Mouse (Mus musculus): Measurements from ENCODE around the gene Ifnar1.

- TF ChIP-seq CTCF (IDR thresholded peaks at IDR 0.05; ENCODE audit: extremely low read depth, insufficient read depth, low read length) (0 out of 2 replicates have a peak, but pooled peaks have one; percentile 17), POLR2A (IDR thresholded peaks at IDR 0.05; ENCODE audit: extremely low read depth, insufficient read depth, low read length) (no peak)
These were observed 42.0 kb downstream of the Ifnar1 start for GRCm38 (mm10) chr16:91527051-91527450.

All from cortical plate, adult 2 months (tissue).